In genomic region chr6:91563031-91563430, GRCm38 (mm10) we compare ENCODE assay signal across 19 mouse cellular contexts. TPM values are rescaled to one million over a fixed set of nuclear protein-coding genes. Genes with fewer than 3 reads are reported as not detected.
DNase-seq lines count a peak whose midpoint lies in the region; ATAC-seq and TF ChIP-seq lines count a peak whose summit lies in the region.
"Had no signal": no experiment of that assay in that cellular context is flagged by ENCODE, and none has a peak within 500 bp of the region (broad histone marks: within the 10 kb centered on the region; RNA-seq: fewer than 3 reads in every experiment).

No protein-coding gene starts in this region.

- DNase-seq in cerebellum, postnatal 10 days: peak; percentile 76 to 77
- peak; percentile 84 for DNase-seq in kidney, adult 2 months
- DNase-seq in kidney, postnatal 4 days: no peak
- peak; percentile 12 for DNase-seq in Muller cell, postnatal 12 days (ENCODE audit: inconsistent ontology term)
- DNase-seq in kidney, postnatal 14 days: peak; percentile 33
- no peak for DNase-seq in spleen, adult 18-20 months
- DNase-seq: B cell, adult 2 months; cerebellum, adult 9-11 months; heart, postnatal 36 days; layer of hippocampus, adult 9-11 months; lung, adult 18-20 months; thymus, postnatal 4 days had no signal

- no peaks in the 10 kb centered on the region for H3K36me3 ChIP-seq in kidney, adult 2 months (ENCODE audit: control insufficient read depth, insufficient read depth, low read length)
- H3K36me3 ChIP-seq in hindbrain, embryonic 16.5 days (ENCODE audit: control insufficient read depth, insufficient read depth, low read length): no peaks in the 10 kb centered on the region
- H3K36me3 ChIP-seq: forebrain, embryonic 12.5 days; heart, embryonic 13.5 days; hindbrain, embryonic 15.5 days; limb, embryonic 13.5 days had no signal

- no peaks in the 10 kb centered on the region for H3K9me3 ChIP-seq in hindbrain, embryonic 16.5 days (ENCODE audit: control insufficient read depth, low read length)
- H3K9me3 ChIP-seq: forebrain, embryonic 12.5 days; heart, embryonic 13.5 days; hindbrain, embryonic 15.5 days; limb, embryonic 13.5 days had no signal

- no peak for TF ChIP-seq CTCF in kidney, adult 2 months (conservative IDR thresholded peaks at IDR 0.05; ENCODE audit: insufficient read depth, insufficient read length, low read depth, low read length)

- no peak for TF ChIP-seq POLR2A in kidney, adult 2 months (IDR thresholded peaks at IDR 0.05; ENCODE audit: low read depth, low read length)

- ATAC-seq in cerebellum, adult (ENCODE audit: insufficient number of reproducible peaks, low FRiP score, low TSS enrichment): no peak
- no peak for ATAC-seq in hindbrain, embryonic 16.5 days
- ATAC-seq: intestine, postnatal 0 days had no signal

- WGBS in kidney, adult 2 months: 49% methylated on average over 3 of the region's 3 CpGs
- WGBS in hindbrain, embryonic 16.5 days: 81% methylated on average over 3 of the region's 3 CpGs

- H3K4me2 ChIP-seq in hindbrain, embryonic 16.5 days (ENCODE audit: low read length): no peak overlapping the region
- H3K4me2 ChIP-seq: forebrain, embryonic 12.5 days; heart, embryonic 13.5 days; hindbrain, embryonic 15.5 days; limb, embryonic 13.5 days had no signal

- H3K27me3 ChIP-seq in kidney, adult 2 months (replicated peaks; ENCODE audit: control insufficient read depth, insufficient read depth, low read length): no peaks in the 10 kb centered on the region
- no peaks in the 10 kb centered on the region for H3K27me3 ChIP-seq in hindbrain, embryonic 16.5 days (replicated peaks; ENCODE audit: control insufficient read depth, insufficient read depth, low read length)
- H3K27me3 ChIP-seq: forebrain, embryonic 12.5 days; hindbrain, embryonic 15.5 days; limb, embryonic 13.5 days had no signal

- H3K9ac ChIP-seq in hindbrain, embryonic 16.5 days (ENCODE audit: low read depth, low read length): no peak overlapping the region
- H3K9ac ChIP-seq: forebrain, embryonic 12.5 days; heart, embryonic 13.5 days; hindbrain, embryonic 15.5 days; limb, embryonic 13.5 days had no signal

- H3K4me3 ChIP-seq in kidney, adult 2 months (ENCODE audit: insufficient read depth, low read depth, low read length): no peak overlapping the region
- H3K4me3 ChIP-seq in hindbrain, embryonic 16.5 days (ENCODE audit: low read length): no peak overlapping the region
- H3K4me3 ChIP-seq: forebrain, embryonic 12.5 days; heart, embryonic 13.5 days; hindbrain, embryonic 15.5 days; limb, embryonic 13.5 days had no signal

- 0 out of 2 replicates have a peak overlapping the region, but pooled peaks have one; percentile 1 for H3K27ac ChIP-seq in kidney, adult 2 months (ENCODE audit: insufficient read depth, low read depth, low read length)
- no peak overlapping the region for H3K27ac ChIP-seq in hindbrain, embryonic 16.5 days (ENCODE audit: low read depth, low read length)
- H3K27ac ChIP-seq: forebrain, embryonic 12.5 days; heart, embryonic 13.5 days; hindbrain, embryonic 15.5 days; limb, embryonic 13.5 days had no signal

- H3K4me1 ChIP-seq in kidney, adult 2 months (ENCODE audit: control insufficient read depth, insufficient read depth, low read length): peaks cover 3% of the 10 kb centered on the region; the same call in 1 of the 2 replicates
- no peaks in the 10 kb centered on the region for H3K4me1 ChIP-seq in hindbrain, embryonic 16.5 days (ENCODE audit: control insufficient read depth, insufficient read depth, low read depth, low read length)
- H3K4me1 ChIP-seq: forebrain, embryonic 12.5 days; heart, embryonic 13.5 days; hindbrain, embryonic 15.5 days had no signal

RNA-seq across cellular contexts. Expression of gene Lsm3, which starts 47.3 kb away (rescaled TPM):
- polyA plus RNA-seq in kidney, adult 2 months (2012; rRNA removed): 23.8 and 25.5 TPM in 2 replicates
- 136 and 139 TPM in 2 replicates for polyA plus RNA-seq in hindbrain, embryonic 16.5 days (2015; fragmentation: Nextera tagmentation; extraction: Ambion mirVana)

RNA-seq across cellular contexts. Expression of gene Xpc, which starts 47.3 kb away (rescaled TPM):
- polyA plus RNA-seq in kidney, adult 2 months (2012; rRNA removed): 16.9 and 17.7 TPM in 2 replicates
- 15.8 and 17.0 TPM in 2 replicates for polyA plus RNA-seq in hindbrain, embryonic 16.5 days (2015; fragmentation: Nextera tagmentation; extraction: Ambion mirVana)

Comparison
In these comparisons a context has a peak if more than half of its experiments do, and no peak if none do; other contexts are left out.
1. DNase-seq: peak in cerebellum, postnatal 10 days (2 of 2), kidney, adult 2 months (single experiment), Muller cell, postnatal 12 days (single experiment) and kidney, postnatal 14 days (single experiment); none in kidney, postnatal 4 days (0 of 2) and spleen, adult 18-20 months (0 of 2).